Mouse (Mus musculus): ENCODE results near the gene Hmmr. TPM values are rescaled to one million over a fixed set of nuclear protein-coding genes. Genes with fewer than 3 reads are reported as not detected.

Hmmr gene
- total and polyA plus RNA-seq, 3 experiments = 0.13 to 0.21 (median 0.20) TPM

- Histone ChIP-seq H3K79me2 (replicated peaks; ENCODE audit: control insufficient read depth, insufficient read depth, low read length) (peaks cover 5% of the 10 kb centered on the region), H3K27me3 (ENCODE audit: control insufficient read depth, insufficient read depth, low read length) (no peaks in the 10 kb centered on the region), H3K4me1 (ENCODE audit: control insufficient read depth, insufficient read depth, low read length) (peaks cover 11% of the 10 kb centered on the region), H3K36me3 (ENCODE audit: control insufficient read depth, insufficient read depth, low read length) (peaks cover 17% of the 10 kb centered on the region), H3K9ac (ENCODE audit: low read depth, low read length) (peak overlapping the region; percentile 72), H3K27ac (peak overlapping the region; percentile 96), H3K4me3 (peak overlapping the region; percentile 75)
- intact Hi-C loops (cut with DNase I) = no loop called here
- peak; percentile 70 to 71 for DNase-seq
- no peak for TF ChIP-seq EP300 (IDR thresholded peaks at IDR 0.05; ENCODE audit: insufficient read depth, low read depth, low read length)
- TF ChIP-seq POLR2A (IDR thresholded peaks at IDR 0.05; ENCODE audit: insufficient read depth, low read depth, low read length) = no peak
- no peak for TF ChIP-seq CTCF (IDR thresholded peaks at IDR 0.05)
- WGBS = under 1% methylated on average over 16 of the region's 16 CpGs
Measured at GRCm38 (mm10) chr11:40693366-40693951, 39.8 kb downstream of the Hmmr start.

- Histone ChIP-seq H3K27me3 (ENCODE audit: control insufficient read depth, insufficient read depth, low read length) (no peaks in the 10 kb centered on the region), H3K4me3 (peak overlapping the region; percentile 75), H3K79me2 (replicated peaks; ENCODE audit: control insufficient read depth, insufficient read depth, low read length) (peaks cover 5% of the 10 kb centered on the region), H3K9ac (ENCODE audit: low read depth, low read length) (peak overlapping the region; percentile 88), H3K4me1 (ENCODE audit: control insufficient read depth, insufficient read depth, low read length) (peaks cover 11% of the 10 kb centered on the region), H3K27ac (peak overlapping the region; percentile 96), H3K36me3 (ENCODE audit: control insufficient read depth, insufficient read depth, low read length) (peaks cover 20% of the 10 kb centered on the region)
- intact Hi-C loops (cut with DNase I) = loop anchor here (1.0 kb wide), 1 partner anchor 63 kb away; the partner anchor contains the start of gene Ccng1
- TF ChIP-seq CTCF (IDR thresholded peaks at IDR 0.05) (peak; percentile 16), EP300 (IDR thresholded peaks at IDR 0.05; ENCODE audit: insufficient read depth, low read depth, low read length) (no peak), POLR2A (IDR thresholded peaks at IDR 0.05; ENCODE audit: insufficient read depth, low read depth, low read length) (peak; percentile 85)
- 1% methylated on average over 36 of the region's 36 CpGs for WGBS
- DNase-seq = peak; percentile 97
Measured at GRCm38 (mm10) chr11:40692511-40693365, 40.5 kb downstream of the Hmmr start.

GRCm38 (mm10) chr11:40692101-40692509, 41.1 kb downstream of the Hmmr start:
- DNase-seq = no peak
- whole genome bisulfite sequencing = 0% methylated on average over 28 of the region's 28 CpGs

GRCm38 (mm10) chr11:40690444-40691127, 42.6 kb downstream of the Hmmr start:
- Histone ChIP-seq H3K27me3 (ENCODE audit: control insufficient read depth, insufficient read depth, low read length) (no peaks in the 10 kb centered on the region), H3K36me3 (ENCODE audit: control insufficient read depth, insufficient read depth, low read length) (peaks cover 35% of the 10 kb centered on the region), H3K4me1 (ENCODE audit: control insufficient read depth, insufficient read depth, low read length) (peaks cover 14% of the 10 kb centered on the region), H3K4me3 (peak overlapping the region; percentile 75), H3K27ac (peak overlapping the region; percentile 16), H3K79me2 (replicated peaks; ENCODE audit: control insufficient read depth, insufficient read depth, low read length) (peaks cover 7% of the 10 kb centered on the region), H3K9ac (ENCODE audit: low read depth, low read length) (0 out of 2 replicates have a peak overlapping the region, but pooled peaks have one; percentile 30)
- WGBS = 17% methylated on average over 5 of the region's 5 CpGs
- peak in 1 of 2 experiments; percentile 23 for DNase-seq
- intact Hi-C loops (cut with DNase I) = loop anchor here (2.0 kb wide), 1 partner anchor 44 kb away; no protein-coding TSS in a partner anchor
- TF ChIP-seq EP300 (IDR thresholded peaks at IDR 0.05; ENCODE audit: insufficient read depth, low read depth, low read length) (0 out of 2 replicates have a peak, but pooled peaks have one; percentile 20), CTCF (IDR thresholded peaks at IDR 0.05) (no peak)

More at GRCm38 (mm10) chr11:40692101-40692509, 41.1 kb downstream of the Hmmr start:
- Histone ChIP-seq H3K36me3 (ENCODE audit: control insufficient read depth, insufficient read depth, low read length) (peaks cover 22% of the 10 kb centered on the region), H3K4me1 (ENCODE audit: control insufficient read depth, insufficient read depth, low read length) (peaks cover 14% of the 10 kb centered on the region), H3K4me3 (peak overlapping the region; percentile 75), H3K79me2 (replicated peaks; ENCODE audit: control insufficient read depth, insufficient read depth, low read length) (peaks cover 5% of the 10 kb centered on the region), H3K27ac (peak overlapping the region; percentile 96), H3K9ac (ENCODE audit: low read depth, low read length) (peak overlapping the region; percentile 88), H3K27me3 (ENCODE audit: control insufficient read depth, insufficient read depth, low read length) (no peaks in the 10 kb centered on the region)
- TF ChIP-seq POLR2A (IDR thresholded peaks at IDR 0.05; ENCODE audit: insufficient read depth, low read depth, low read length) (no peak), CTCF (IDR thresholded peaks at IDR 0.05) (no peak), EP300 (IDR thresholded peaks at IDR 0.05; ENCODE audit: insufficient read depth, low read depth, low read length) (no peak)
- intact Hi-C loops (cut with DNase I) = loop anchor here (1.0 kb wide), 1 partner anchor 63 kb away; the partner anchor contains the start of gene Ccng1

DNA sequence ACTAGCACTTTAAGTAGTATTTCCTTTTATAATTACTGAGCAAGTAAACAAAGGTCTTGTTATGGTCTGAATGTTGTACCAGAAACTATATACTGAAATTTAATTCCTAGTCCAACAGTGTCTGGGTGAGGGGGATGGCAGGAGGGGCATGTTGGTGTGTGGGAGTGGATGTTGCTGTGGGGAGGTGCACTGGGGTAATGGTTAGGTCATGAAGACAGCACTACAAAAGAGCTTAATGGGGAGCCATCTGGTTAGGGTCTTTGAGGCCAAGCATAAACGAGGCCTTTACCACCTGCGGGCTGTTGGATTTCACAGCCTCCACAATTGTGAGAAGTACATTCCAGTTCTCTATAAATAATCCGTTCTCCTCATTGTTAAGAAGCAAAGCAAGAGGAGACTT, 49.9 kb downstream of the Hmmr start:
- H3K4me1 ChIP-seq (ENCODE audit: control insufficient read depth, insufficient read depth, low read length) = peaks cover 3% of the 10 kb centered on the region; the same call in 1 of the 2 replicates
- no peak overlapping the region for H3K9ac ChIP-seq (ENCODE audit: low read depth, low read length)
- no peak for TF ChIP-seq EP300 (IDR thresholded peaks at IDR 0.05; ENCODE audit: insufficient read depth, low read depth, low read length)
- no peak for TF ChIP-seq POLR2A (IDR thresholded peaks at IDR 0.05; ENCODE audit: insufficient read depth, low read depth, low read length)
- TF ChIP-seq CTCF (IDR thresholded peaks at IDR 0.05) = no peak
- WGBS = 75% methylated on average over 3 of the region's 3 CpGs
- H3K79me2 ChIP-seq (replicated peaks; ENCODE audit: control insufficient read depth, insufficient read depth, low read length) = peaks cover 4% of the 10 kb centered on the region
- no peak overlapping the region for H3K27ac ChIP-seq
- no peaks in the 10 kb centered on the region for H3K27me3 ChIP-seq (ENCODE audit: control insufficient read depth, insufficient read depth, low read length)
- DNase-seq = no peak
- peaks cover 36% of the 10 kb centered on the region for H3K36me3 ChIP-seq (ENCODE audit: control insufficient read depth, insufficient read depth, low read length)
- intact Hi-C loops (cut with DNase I) = no loop called here
- H3K4me3 ChIP-seq = no peak overlapping the region
